Mouse (Mus musculus): ENCODE data around the gene Rho. TPM values are rescaled to one million over a fixed set of nuclear protein-coding genes. Genes with fewer than 3 reads are reported as not detected.

Gene Rho
- polyA plus RNA-seq, 1 experiment = 1.2 TPM

DNA sequence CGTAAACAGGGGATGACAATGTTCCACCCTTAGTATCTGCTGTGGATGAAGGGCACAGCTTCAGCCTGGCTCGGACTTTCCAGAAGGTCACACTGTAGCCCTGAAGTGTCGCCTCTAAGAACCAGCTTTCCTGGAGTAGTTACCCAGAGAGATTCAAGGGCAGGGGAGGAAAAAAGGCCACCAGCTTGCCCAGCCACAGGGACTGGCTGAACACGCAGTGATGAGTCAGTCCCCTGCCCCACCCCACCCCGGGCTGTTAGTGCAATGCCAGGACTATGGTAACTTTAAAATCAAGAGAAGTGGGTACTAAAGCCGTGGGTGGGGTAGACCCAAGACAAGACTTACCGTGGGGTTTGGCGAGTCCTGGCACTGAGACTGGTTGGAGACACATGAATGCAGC, 44.1 kb downstream of the Rho start:
- DNase-seq (ENCODE audit: low read depth) = no peak

DNA sequence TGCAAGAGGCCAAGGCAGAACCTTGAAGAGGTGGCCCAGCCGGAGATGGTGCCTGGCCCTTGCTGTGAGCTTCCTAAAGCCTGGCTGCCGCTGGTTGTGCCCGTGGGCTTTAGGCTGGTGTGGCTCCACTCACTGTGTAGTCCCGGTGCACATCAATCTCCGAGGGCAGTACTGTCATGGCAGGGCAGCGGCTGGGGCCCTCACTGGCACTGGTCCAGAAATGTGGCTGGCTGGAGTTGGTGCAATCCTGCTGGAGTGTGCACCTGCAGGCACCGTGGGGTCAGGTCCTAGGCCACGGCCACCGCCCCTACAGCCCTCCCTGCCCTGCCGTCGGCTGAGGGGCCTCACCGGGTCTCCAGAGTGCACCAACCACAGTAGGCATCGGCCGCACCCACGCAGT, 46.3 kb downstream of the Rho start:
- no peak for DNase-seq (ENCODE audit: low read depth)

DNA sequence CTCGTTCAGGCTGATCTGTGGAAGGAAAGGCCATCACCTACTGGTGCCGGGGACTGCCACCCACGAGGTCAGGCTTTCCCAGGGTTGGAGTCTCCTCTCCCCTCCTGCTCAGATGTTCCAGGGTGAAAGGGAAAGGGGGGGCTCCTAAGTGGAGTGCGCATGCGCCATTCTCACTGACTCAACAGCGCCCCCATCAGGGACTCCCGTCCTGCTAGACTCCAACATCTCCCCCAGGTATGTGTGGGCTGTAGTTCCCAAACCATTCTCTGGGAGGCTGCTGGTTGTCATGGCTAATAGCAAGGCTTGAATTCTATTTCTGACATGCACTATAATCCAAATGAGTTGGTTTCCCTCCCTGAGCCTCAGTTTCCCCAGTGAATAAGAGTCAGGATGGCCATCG, 47.0 kb downstream of the Rho start:
- no peak for DNase-seq (ENCODE audit: low read depth)

DNA sequence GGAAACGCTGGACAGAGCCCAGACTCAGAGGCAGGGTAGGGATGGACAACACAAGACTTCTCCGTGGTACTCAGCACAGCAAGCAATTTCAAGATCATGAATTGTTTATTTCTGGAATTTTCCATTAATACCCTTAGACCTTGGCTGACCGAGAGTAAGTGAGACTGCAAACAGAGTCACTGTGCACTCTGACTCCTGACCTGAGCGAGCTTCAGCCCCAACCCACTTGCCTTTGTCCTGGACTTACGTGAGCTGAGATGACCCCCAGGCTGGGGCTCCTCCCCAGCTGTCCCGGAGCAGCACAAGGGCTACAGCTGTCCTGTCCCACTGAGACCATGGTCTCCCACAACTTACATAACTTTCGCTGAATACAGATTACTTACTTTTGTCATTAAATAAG, 51.3 kb downstream of the Rho start:
- no peak for DNase-seq (ENCODE audit: low read depth)

DNA sequence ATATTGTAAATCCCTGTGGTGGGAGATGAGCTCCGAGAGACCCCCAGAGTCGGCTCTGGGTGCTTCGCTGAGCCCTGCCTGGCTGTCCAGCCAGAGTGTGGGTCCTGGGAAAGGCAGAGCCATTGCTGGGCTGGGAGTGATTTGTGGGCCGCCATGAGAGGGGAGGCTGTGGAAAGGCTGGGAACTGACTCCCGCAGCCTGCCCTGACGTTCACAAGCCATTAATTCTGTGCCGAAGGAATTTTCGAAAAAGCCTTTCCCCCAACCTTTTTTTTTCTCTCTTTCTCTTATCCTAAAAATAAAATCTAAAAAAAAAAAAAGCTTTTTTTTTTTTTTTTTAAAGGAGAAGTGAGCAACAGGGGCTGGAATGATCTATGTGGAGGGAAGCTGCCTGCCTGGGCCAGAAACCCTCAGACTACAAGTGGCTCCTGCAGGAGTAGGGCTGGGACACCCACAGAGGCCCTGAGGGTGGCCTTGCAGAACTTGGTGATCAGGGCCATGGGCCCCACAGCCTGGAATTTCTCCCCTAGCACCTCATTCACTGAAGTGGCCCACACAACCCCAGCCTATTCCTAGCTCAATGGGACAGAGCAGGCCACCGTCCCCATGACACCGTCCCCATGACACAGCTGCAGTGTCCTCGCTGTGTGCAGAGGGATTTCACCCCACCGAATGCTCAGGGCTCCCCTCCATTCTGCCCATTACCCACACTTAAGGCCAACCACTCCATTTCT, 51.9 kb downstream of the Rho start:
- no peak for DNase-seq (ENCODE audit: low read depth)

DNA sequence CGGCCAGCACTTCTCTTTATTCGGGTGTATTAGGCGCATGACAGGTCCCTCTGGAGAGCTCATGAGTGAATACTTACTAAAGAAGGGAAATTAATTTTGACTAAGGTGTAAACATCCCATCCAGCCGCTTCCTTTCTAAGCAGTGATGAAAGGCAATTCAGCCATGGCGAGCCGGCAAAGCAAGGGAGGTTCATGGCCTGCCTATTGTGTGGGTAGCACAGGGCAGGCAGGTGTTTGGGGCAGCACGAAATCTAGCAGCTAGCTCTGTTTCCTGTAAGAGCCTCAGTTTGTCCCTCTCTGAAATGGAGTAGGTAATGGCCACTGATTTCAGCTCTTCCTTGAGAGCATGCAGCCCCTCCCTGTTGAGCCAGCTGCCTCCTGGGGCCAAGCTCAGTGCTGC, 53.0 kb downstream of the Rho start:
- DNase-seq (ENCODE audit: low read depth) = no peak

DNA sequence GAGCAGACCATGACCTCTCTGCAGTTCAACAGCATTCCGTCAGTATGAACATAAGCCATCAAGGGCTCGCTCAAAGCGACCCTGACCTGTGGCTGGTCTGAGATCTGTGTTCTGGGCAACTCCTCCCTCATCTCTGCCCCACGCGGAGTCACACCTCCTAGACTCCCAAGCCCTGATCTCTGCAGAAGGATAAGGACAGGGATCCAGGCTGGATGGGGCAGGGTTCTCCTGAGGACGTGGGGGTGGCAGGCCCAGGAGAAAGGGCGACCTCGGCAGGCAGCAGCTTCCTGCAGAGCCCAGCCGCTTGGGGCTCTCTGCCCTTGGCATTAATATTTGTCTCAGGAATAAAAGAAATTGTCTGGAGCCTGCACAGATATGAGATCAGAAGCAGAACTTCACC, 54.1 kb downstream of the Rho start:
- no peak for DNase-seq (ENCODE audit: low read depth)

DNA sequence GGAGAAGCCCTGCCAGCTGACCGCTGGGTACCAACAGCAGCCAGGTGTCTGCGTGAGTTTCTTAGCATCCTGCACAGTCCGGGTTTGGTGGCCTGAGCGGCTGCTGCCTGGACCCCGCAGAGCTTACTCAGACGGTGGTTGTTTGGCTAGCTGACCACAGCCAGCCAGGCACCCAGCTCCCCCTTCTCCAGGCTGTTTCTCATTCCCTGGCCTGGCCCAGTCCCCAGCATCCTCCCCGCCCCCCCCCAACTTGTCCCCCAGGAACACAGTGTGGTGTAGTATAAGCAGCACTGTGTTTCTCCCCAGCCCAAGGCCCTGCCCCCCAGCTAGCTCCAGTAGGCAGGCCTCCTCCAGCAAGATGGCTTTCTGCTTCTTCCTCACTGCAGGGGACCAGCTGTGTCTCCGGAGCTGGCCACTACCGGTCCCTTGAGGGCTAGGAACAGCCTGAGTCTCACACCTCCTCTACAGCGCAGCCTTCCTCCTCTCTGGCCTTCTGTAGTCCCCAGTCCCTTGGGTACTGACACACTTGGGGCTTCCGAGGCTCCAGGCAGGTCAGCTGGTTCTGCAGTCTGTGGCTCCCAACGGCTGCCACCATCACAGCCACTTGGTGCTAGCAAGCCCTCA, 55.0 kb downstream of the Rho start:
- no peak for DNase-seq (ENCODE audit: low read depth)

DNA sequence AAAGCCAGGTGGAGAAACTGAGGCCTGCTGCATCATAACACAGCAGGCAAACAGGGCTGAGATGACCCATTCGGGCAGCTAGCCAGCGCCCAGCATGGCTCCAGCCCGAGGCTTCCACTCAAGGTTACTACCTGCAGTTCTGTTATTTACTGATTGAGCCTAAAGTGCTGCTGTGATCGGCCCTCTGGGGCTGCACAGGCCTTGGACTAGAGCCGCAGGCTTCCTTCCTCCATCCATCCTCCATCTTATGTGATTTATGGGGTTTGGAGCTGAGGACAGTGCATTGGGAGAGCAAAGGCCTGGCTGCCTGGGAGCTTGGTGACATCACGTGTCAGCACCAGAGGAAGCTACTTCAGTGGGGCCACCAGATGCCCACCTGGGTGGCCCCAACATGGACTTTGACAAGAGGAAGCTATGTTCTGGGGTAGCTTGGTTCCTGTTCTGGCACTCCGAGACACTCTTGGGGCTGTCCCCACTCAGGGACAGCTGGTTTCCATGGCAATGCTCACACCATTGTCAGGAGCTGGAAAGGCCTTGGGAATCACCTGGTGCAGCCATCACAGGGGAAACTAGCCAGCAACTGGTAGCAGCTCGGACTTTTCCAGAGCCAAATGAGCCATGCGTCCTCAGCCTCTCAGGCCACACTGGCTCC, 55.7 kb downstream of the Rho start:
- DNase-seq (ENCODE audit: low read depth) = no peak

DNA sequence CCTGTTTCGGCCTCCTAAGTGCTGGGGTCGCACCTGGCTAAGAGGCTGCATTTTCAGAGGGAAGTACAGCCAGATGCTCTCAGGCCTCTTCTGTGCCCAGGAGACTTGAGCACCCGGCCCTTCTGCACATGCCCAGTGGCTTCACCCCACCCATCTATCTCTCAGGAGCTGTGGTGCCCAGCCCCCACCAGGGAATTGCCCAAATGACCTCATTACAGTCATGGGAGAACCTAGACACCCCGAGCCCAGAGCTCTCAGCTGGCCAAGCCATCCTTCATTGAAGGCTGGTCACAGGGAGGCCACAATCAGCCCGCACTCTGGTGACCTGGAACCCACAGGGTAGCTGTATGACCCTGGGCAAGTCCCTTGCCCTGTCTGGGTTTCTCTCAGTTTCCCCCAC, 57.5 kb downstream of the Rho start:
- no peak for DNase-seq (ENCODE audit: low read depth)

DNA sequence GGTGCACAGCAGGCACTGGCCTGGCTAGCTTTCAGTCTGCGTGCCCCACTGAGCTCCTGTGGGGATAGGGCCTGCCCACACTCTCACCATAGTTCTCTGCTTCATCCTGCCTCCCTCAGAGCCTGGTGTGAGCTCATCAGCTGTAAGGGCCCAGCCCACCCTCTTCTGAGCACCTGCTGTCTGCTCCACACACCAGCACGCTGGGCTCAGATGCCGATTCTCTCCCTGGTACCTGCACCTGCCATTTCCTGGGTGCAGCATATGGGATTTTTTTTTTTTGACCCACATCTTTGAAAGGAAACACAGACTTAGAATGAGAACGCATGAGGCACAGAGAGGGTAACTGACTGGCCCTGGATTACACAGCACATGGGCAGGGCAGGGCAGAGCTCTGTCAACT, 58.1 kb downstream of the Rho start:
- no peak for DNase-seq (ENCODE audit: low read depth)

Other genes with a start within 250 kb of the Rho start
- 3.2 and 5.8 TPM in 2 replicates for gene Tmem40, start 169.3 kb upstream of the Rho start, polyA plus RNA-seq (2012; rRNA removed)
- gene Cand2, start 157.2 kb upstream of the Rho start, polyA plus RNA-seq (2012; rRNA removed) = 6.7 and 10.1 TPM in 2 replicates
- 938 and 1,112 TPM in 2 replicates for gene Rpl32, start 123.0 kb upstream of the Rho start, polyA plus RNA-seq (2012; rRNA removed)
- 2.0 and 2.3 TPM in 2 replicates for gene Efcab12, start 93.3 kb upstream of the Rho start, polyA plus RNA-seq (2012; rRNA removed)
- gene Mbd4, start 78.4 kb upstream of the Rho start, polyA plus RNA-seq (2012; rRNA removed) = 2.3 and 2.6 TPM in 2 replicates
- 15.1 and 16.3 TPM in 2 replicates for gene Ift122, start 78.3 kb upstream of the Rho start, polyA plus RNA-seq (2012; rRNA removed)
- 0.15 TPM in 1 of 2 replicates, not detected in the other for gene H1foo, start 13.2 kb downstream of the Rho start, polyA plus RNA-seq (2012; rRNA removed)
- 69.7 and 80.8 TPM in 2 replicates for gene Plxnd1, start 63.3 kb downstream of the Rho start, polyA plus RNA-seq (2012; rRNA removed)

All from gonadal fat pad, adult 2 months (tissue).